Mouse (Mus musculus): ENCODE data around the gene Tspan13. TPM values are rescaled to one million over a fixed set of nuclear protein-coding genes. Genes with fewer than 3 reads are reported as not detected.
A peak's percentile ranks its signal among the peaks of the same experiment; 100 is the strongest.

Gene Tspan13
- total and polyA plus RNA-seq, 2 experiments from 2014 or later, result 250 to 378 TPM

GRCm38 (mm10) chr12:36026126-36026525, 16.2 kb downstream of the Tspan13 start:
- TF ChIP-seq CTCF (IDR thresholded peaks at IDR 0.05; ENCODE audit: low read depth), result no peak
- DNase-seq (ENCODE audit: low spot score) (no peak), ATAC-seq (no peak)
- Histone ChIP-seq H3K4me1 (ENCODE audit: insufficient read depth, low read length) (no peaks in the 10 kb centered on the region), H3K9me3 (ENCODE audit: low read length) (no peaks in the 10 kb centered on the region), H3K9ac (replicated peaks; ENCODE audit: low read length) (no peak overlapping the region), H3K36me3 (ENCODE audit: insufficient read depth, low read length) (no peaks in the 10 kb centered on the region), H3K4me3 (ENCODE audit: low read length) (no peak overlapping the region), H3K4me2 (ENCODE audit: low read depth, low read length) (no peak overlapping the region), H3K27ac (no peak overlapping the region), H3K27me3 (ENCODE audit: insufficient read depth, low read length) (no peaks in the 10 kb centered on the region)
- 90% methylated on average over 4 of the region's 4 CpGs for WGBS

GRCm38 (mm10) chr12:36020710-36021109, 21.6 kb downstream of the Tspan13 start:
- Histone ChIP-seq H3K4me1 (ENCODE audit: insufficient read depth, low read length) (no peaks in the 10 kb centered on the region), H3K9me3 (ENCODE audit: low read length) (no peaks in the 10 kb centered on the region), H3K27me3 (ENCODE audit: insufficient read depth, low read length) (no peaks in the 10 kb centered on the region), H3K9ac (replicated peaks; ENCODE audit: low read length) (no peak overlapping the region), H3K27ac (no peak overlapping the region), H3K36me3 (ENCODE audit: insufficient read depth, low read length) (peaks cover 17% of the 10 kb centered on the region; the same call in 1 of the 2 replicates), H3K4me2 (ENCODE audit: low read depth, low read length) (no peak overlapping the region), H3K4me3 (ENCODE audit: low read length) (no peak overlapping the region)
- ATAC-seq (no peak), DNase-seq (ENCODE audit: low spot score) (no peak)
- WGBS, result 86% methylated on average over 2 of the region's 2 CpGs
- TF ChIP-seq CTCF (IDR thresholded peaks at IDR 0.05; ENCODE audit: low read depth), result no peak

DNA sequence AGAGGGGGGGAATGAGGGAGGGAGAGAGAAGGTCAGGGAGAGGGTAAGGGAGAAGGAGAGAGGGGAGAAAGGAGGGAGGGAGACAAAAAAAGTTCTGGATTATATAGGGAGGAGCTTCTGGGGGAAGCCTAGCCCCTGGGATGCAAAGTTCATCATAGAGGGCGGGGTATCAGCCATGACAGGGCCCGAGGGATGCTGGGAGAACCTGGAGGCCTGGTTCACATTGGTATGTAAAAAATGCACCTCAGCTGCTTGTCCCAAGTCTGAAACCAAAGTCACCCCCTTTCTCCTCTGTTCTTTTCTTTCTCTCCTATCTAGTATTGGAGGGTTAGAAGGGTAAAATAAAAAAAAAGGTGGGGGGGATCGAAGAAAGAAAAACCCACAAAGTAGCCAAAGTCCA, 22.2 kb downstream of the Tspan13 start:
- DNase-seq (ENCODE audit: low spot score) (no peak), ATAC-seq (no peak)
- 92% methylated on average over 3 of the region's 3 CpGs for WGBS
- H3K36me3 ChIP-seq (ENCODE audit: insufficient read depth, low read length), result peaks cover 23% of the 10 kb centered on the region; the same call in 1 of the 2 replicates
- no peak overlapping the region for H3K4me2 ChIP-seq (ENCODE audit: low read depth, low read length)
- TF ChIP-seq CTCF (IDR thresholded peaks at IDR 0.05; ENCODE audit: low read depth), result no peak
- H3K9ac ChIP-seq (replicated peaks; ENCODE audit: low read length), result no peak overlapping the region
- H3K9me3 ChIP-seq (ENCODE audit: low read length), result no peaks in the 10 kb centered on the region
- H3K27ac ChIP-seq, result no peak overlapping the region
- H3K4me1 ChIP-seq (ENCODE audit: insufficient read depth, low read length), result no peaks in the 10 kb centered on the region
- no peaks in the 10 kb centered on the region for H3K27me3 ChIP-seq (ENCODE audit: insufficient read depth, low read length)
- no peak overlapping the region for H3K4me3 ChIP-seq (ENCODE audit: low read length)

DNA sequence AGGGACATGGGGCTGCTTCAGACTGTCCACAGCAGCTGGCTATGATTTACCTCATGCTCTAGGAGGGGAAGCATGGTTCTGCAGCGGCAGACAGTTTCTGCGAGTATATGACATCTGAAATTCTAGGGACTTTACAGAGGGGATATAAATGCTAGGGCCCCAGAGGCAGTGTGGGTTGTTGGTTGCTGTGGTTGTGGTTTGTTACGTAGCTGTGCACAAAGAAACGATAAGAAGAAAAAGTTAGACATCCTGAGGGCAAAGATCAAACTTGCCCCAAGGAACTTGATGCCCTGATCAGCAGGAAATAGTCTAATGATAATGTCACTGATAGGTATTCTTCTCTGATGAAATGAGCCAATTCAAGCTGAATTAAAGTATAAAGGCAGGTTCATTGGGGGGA, 22.7 kb downstream of the Tspan13 start:
- Histone ChIP-seq H3K27me3 (ENCODE audit: insufficient read depth, low read length) (no peaks in the 10 kb centered on the region), H3K36me3 (ENCODE audit: insufficient read depth, low read length) (peaks cover 26% of the 10 kb centered on the region; the same call in 1 of the 2 replicates), H3K4me2 (ENCODE audit: low read depth, low read length) (no peak overlapping the region), H3K4me3 (ENCODE audit: low read length) (no peak overlapping the region), H3K27ac (no peak overlapping the region), H3K4me1 (ENCODE audit: insufficient read depth, low read length) (no peaks in the 10 kb centered on the region), H3K9me3 (ENCODE audit: low read length) (no peaks in the 10 kb centered on the region), H3K9ac (replicated peaks; ENCODE audit: low read length) (no peak overlapping the region)
- DNase-seq (ENCODE audit: low spot score) (no peak), ATAC-seq (no peak)
- WGBS, result 82% methylated on average over 4 of the region's 4 CpGs
- TF ChIP-seq CTCF (IDR thresholded peaks at IDR 0.05; ENCODE audit: low read depth), result no peak

DNA sequence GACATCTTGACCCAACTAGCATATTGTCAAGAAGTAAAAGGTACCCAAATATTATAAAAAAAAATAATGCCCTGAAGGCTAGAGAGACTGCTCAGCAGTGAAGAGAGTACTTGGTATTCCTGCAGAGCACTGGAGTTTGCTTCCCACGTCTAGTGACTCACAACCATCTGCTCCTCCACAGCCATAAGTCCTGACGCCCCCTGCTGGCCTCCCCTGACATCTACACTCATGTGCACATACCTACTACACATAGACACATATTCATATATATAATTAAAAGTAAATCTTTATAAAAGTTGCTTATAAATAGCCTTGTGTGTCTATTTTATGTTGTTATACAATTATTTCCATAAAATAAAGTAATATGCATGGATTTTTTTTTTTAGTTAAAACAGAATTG, 24.5 kb downstream of the Tspan13 start:
- Histone ChIP-seq H3K9me3 (ENCODE audit: low read length) (no peaks in the 10 kb centered on the region), H3K4me3 (ENCODE audit: low read length) (no peak overlapping the region), H3K27me3 (ENCODE audit: insufficient read depth, low read length) (no peaks in the 10 kb centered on the region), H3K27ac (no peak overlapping the region), H3K4me1 (ENCODE audit: insufficient read depth, low read length) (no peaks in the 10 kb centered on the region), H3K36me3 (ENCODE audit: insufficient read depth, low read length) (peaks cover 26% of the 10 kb centered on the region; the same call in 1 of the 2 replicates), H3K9ac (replicated peaks; ENCODE audit: low read length) (no peak overlapping the region), H3K4me2 (ENCODE audit: low read depth, low read length) (no peak overlapping the region)
- ATAC-seq (no peak), DNase-seq (ENCODE audit: low spot score) (no peak)
- peak; percentile 29 for TF ChIP-seq CTCF (IDR thresholded peaks at IDR 0.05; ENCODE audit: low read depth)
- WGBS, result 76% methylated on average over 2 of the region's 2 CpGs

- H3K27ac ChIP-seq, result no peak overlapping the region
Measured at GRCm38 (mm10) chr12:36013216-36013910, 28.9 kb downstream of the Tspan13 start.

GRCm38 (mm10) chr12:36008364-36009047, 33.8 kb downstream of the Tspan13 start:
- DNase-seq (ENCODE audit: low spot score), result no peak
- Histone ChIP-seq H3K4me2 (ENCODE audit: low read depth, low read length) (no peak overlapping the region), H3K4me3 (ENCODE audit: low read length) (no peak overlapping the region), H3K27me3 (ENCODE audit: insufficient read depth, low read length) (no peaks in the 10 kb centered on the region), H3K9ac (replicated peaks; ENCODE audit: low read length) (no peak overlapping the region), H3K36me3 (ENCODE audit: insufficient read depth, low read length) (no peaks in the 10 kb centered on the region; the same call in 1 of the 2 replicates), H3K9me3 (ENCODE audit: low read length) (no peaks in the 10 kb centered on the region), H3K4me1 (ENCODE audit: insufficient read depth, low read length) (no peaks in the 10 kb centered on the region), H3K27ac (no peak overlapping the region)
- 68% methylated on average over 6 of the region's 6 CpGs for WGBS
- no peak for ATAC-seq
- TF ChIP-seq CTCF (IDR thresholded peaks at IDR 0.05; ENCODE audit: low read depth), result no peak

More at GRCm38 (mm10) chr12:36013216-36013910, 28.9 kb downstream of the Tspan13 start:
- H3K9me3 ChIP-seq (ENCODE audit: low read length), result no peaks in the 10 kb centered on the region
- 80% methylated on average over 7 of the region's 7 CpGs for WGBS
- DNase-seq (ENCODE audit: low spot score), result no peak
- H3K36me3 ChIP-seq (ENCODE audit: insufficient read depth, low read length), result peaks cover 17% of the 10 kb centered on the region; the same call in 1 of the 2 replicates
- no peak overlapping the region for H3K9ac ChIP-seq (replicated peaks; ENCODE audit: low read length)
- no peaks in the 10 kb centered on the region for H3K4me1 ChIP-seq (ENCODE audit: insufficient read depth, low read length)
- H3K4me2 ChIP-seq (ENCODE audit: low read depth, low read length), result no peak overlapping the region
- H3K4me3 ChIP-seq (ENCODE audit: low read length), result no peak overlapping the region
- no peaks in the 10 kb centered on the region for H3K27me3 ChIP-seq (ENCODE audit: insufficient read depth, low read length)
- no peak for ATAC-seq
- TF ChIP-seq CTCF (IDR thresholded peaks at IDR 0.05; ENCODE audit: low read depth), result no peak
